Mouse (Mus musculus) G1E (cell line): ENCODE data around the gene Map1b.

Source experiments
- CTCF ChIP-seq: IDR thresholded peaks from 2 replicates; pipeline ENCODE4 v1.5.1; 2012; ENCODE audit warnings: low read depth, low read length, inconsistent platforms, mixed read lengths
- GATA1 ChIP-seq: IDR thresholded peaks from 2 replicates; pipeline ENCODE4 v1.6.1; 2012; ENCODE audit warnings: borderline replicate concordance, low read length, inconsistent platforms, mixed read lengths
- GATA2 ChIP-seq: IDR thresholded peaks from 2 replicates; pipeline ENCODE4 v1.6.1; 2012; ENCODE audit warnings: low read depth, low read length, inconsistent platforms, borderline replicate concordance
- POLR2AphosphoS5 ChIP-seq: IDR thresholded peaks from 2 replicates; pipeline ENCODE4 v1.6.1; 2012; ENCODE audit warnings: low read depth, low read length, inconsistent platforms; ENCODE audit not compliant: insufficient replicate concordance
- TAL1 ChIP-seq: conservative IDR thresholded peaks from 2 replicates; pipeline ENCODE4 v1.6.1; 2012; ENCODE audit warnings: low read depth, low read length, inconsistent platforms, mixed read lengths

GRCm38 (mm10) chr13:99502126-99502744, 14.1 kb downstream of the Map1b start:
- TF ChIP-seq CTCF (no peak), GATA1 (no peak), TAL1 (no peak), POLR2AphosphoS5 (no peak), GATA2 (no peak)
